Mouse (Mus musculus) Patski (cell line): Measurements from ENCODE around the gene Emc9. TPM values are rescaled to one million over a fixed set of nuclear protein-coding genes. Genes with fewer than 3 reads are reported as not detected.

ENCODE experiments used
- ATAC-seq: fragments of 100-300 bp; one replicate; pipeline ENCODE4 v1.8.0; 2021
- CTCF ChIA-PET: fragments of 350-600 bp; sonication (Branson Sonifier 250); formaldehyde crosslinking; loops from one replicate; lab custom pipeline; 2022; ENCODE audit warnings: inconsistent platforms; lab: Charles Lee
- POLR2A ChIA-PET: fragments of 350-600 bp; sonication (Branson Sonifier 250); formaldehyde crosslinking; loops from one replicate; lab custom pipeline; 2022; ENCODE audit warnings: antibody characterized with exemption, inconsistent platforms; lab: Charles Lee
- DNase-seq: peaks from one replicate; pipeline ENCODE4 v3.0.0-alpha.2; 2011; ENCODE audit warnings: low read depth, low spot score
- H3K27me3 ChIP-seq: fragments of 371-371 bp; one replicate; pipeline ENCODE4 v1.5.1; 2021
- CTCF ChIP-seq: fragments of 100-300 bp; IDR thresholded peaks from one replicate; pipeline ENCODE4 v1.5.1; 2021
- in situ Hi-C: fragments of 300-500 bp; cut with MboI; formaldehyde crosslinking; loops from 3 replicates; pipeline ENCODE4 v1.11.1; 2018; ENCODE audit warnings: low pct_unique_long_range_greater_than_20kb, mixed read lengths
- polyA plus RNA-seq: library from polyadenylated mRNA; unstranded; gene quantifications from one replicate; pipeline ENCODE4 v1.2.3, GENCODE M21; 2021

The Emc9 gene
- polyA plus RNA-seq, 1 experiment from 2014 or later: 7.3 TPM

DNA sequence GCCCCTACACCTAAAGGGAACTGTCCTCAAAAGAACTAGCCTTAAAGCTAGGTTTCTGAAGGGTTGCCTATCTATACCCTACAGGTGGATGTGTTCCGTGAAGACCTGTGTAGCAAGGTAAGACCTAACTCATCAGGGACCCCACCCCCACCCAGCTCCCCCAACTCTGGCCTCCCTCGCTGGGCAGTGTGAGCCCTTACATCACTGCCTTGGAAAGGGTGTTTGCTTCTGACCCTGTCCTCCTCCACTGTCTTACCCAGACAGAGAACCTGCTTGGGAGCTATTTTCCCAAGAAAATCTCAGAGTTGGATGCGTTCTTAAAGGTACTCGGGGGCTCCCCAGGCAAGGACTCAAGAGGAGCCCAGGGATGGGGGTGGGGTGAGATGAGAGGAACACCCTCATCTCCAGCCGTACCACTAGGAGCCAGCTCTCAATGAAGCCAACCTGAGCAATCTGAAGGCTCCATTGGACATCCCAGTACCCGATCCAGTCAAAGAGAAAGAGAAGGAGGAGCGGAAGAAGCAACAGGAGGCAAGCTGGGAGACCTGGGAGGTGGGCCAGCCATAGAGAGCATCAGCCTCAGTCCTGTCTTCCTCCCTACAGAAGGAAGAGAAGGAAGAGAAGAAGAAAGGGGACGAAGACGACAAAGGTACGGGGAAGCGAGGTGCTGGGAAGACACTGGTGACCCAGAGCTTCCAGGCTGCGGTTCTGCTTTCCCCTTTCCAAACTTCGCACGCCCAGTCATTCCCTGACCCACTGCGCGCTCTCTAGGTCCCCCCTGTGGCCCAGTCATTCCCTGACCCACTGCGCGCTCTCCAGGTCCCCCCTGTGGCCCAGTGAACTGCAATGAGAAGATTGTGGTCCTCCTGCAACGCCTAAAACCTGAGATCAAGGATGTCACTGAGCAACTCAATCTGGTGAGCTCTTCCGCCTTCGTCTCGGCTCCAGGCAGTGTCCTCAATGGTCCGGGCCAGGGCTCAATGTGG is 5.3 kb downstream of the Emc9 start:
- no peaks in the 10 kb centered on the region for H3K27me3 ChIP-seq
- POLR2A ChIA-PET: interaction anchor here (0.6 to 4.5 kb wide), 3 partner anchors 11 to 1087 kb away, joined by 3 to 19 read pairs (median 7); partner anchors contain the start of genes A730061H03Rik, Dcaf11, Psme2 and Rnf31
- CTCF ChIA-PET: no interaction called here
- no peak for TF ChIP-seq CTCF
- in situ Hi-C loops: loop anchor here (25.0 kb wide), 1 partner anchor 693 kb away; the partner anchor contains the start of genes Bcl2l2, Gm20521, Pabpn1 and Ppp1r3e
- DNase-seq: no peak
- no peak for ATAC-seq

- ATAC-seq (peak; percentile 26), DNase-seq (no peak)
- TF ChIP-seq CTCF: no peak
- in situ Hi-C loops: loop anchor here (25.0 kb wide), 1 partner anchor 691 kb away; the partner anchor contains the start of genes Bcl2l2, Gm20521, Pabpn1 and Ppp1r3e
- no peaks in the 10 kb centered on the region for H3K27me3 ChIP-seq
- CTCF ChIA-PET: interaction anchor here (1.4 to 1.9 kb wide), 3 partner anchors 12 to 22 kb away, joined by 3 to 11 read pairs (median 8); partner anchors contain the start of gene Psme2
- POLR2A ChIA-PET: interaction anchor here (0.6 to 4.5 kb wide), 3 partner anchors 12 to 1088 kb away, joined by 3 to 19 read pairs (median 7); partner anchors contain the start of genes A730061H03Rik, Dcaf11, Psme2 and Rnf31
Observed at GRCm38 (mm10) chr14:55578668-55579269, 6.3 kb downstream of the Emc9 start.

DNA sequence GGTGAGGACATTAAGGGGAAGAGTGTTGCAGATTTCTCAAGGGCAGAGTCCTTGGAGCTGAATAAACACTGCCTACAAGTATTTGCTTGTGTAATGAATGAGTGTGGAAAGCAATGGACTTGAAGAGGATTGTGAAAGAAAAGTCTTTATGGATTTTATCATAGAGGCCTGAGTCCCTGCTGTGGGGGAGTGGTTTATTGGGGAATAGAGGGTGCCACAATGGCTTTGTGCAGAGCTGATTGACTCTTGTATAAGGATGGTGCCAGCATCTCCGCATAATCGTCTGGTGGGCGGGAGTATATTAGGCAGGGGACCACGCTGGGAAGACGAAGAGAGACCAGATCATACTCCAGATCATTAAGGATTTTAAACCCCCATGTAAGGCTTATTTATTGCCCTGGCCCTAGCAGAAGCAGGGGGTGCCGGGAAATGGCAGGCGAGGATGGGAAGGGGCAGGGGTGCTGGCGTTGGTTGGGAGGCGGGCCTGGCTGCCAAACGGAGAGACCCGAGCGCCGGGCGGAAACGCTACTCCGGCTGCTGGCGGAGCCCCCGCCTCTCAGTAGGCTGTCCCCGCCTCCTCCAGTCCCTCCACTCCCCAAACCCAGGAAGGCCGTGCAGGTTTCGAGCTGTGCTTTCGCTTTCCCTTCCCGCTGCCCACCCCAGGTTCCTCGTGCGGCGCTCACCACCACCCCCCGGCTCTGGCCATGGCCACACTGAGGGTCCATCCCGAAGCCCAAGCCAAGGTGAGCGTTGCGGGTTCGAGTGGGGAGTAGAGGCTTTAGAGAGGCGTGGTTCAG is 7.0 kb downstream of the Emc9 start, which contains the start of gene Psme1:
Psme1 (plus strand) TSS at position 253 of the 797 bp plus-strand sequence.
- POLR2A ChIA-PET: interaction anchor here (2.0 to 4.5 kb wide), 2 partner anchors 13 to 17 kb away, joined by 7 to 19 read pairs; partner anchors contain the start of genes A730061H03Rik, Dcaf11, Psme2 and Rnf31
- CTCF ChIA-PET: interaction anchor here (1.4 to 1.9 kb wide), 3 partner anchors 12 to 22 kb away, joined by 3 to 11 read pairs (median 8); partner anchors contain the start of gene Psme2
- ATAC-seq: peak; percentile 84
- no peak for TF ChIP-seq CTCF
- no peaks in the 10 kb centered on the region for H3K27me3 ChIP-seq
- no peak for DNase-seq
- in situ Hi-C loops: loop anchor here (25.0 kb wide), 1 partner anchor 691 kb away; the partner anchor contains the start of genes Bcl2l2, Gm20521, Pabpn1 and Ppp1r3e

- no peak for TF ChIP-seq CTCF
- H3K27me3 ChIP-seq: no peaks in the 10 kb centered on the region
- no peak for DNase-seq
- no peak for ATAC-seq
- CTCF ChIA-PET: interaction anchor here (1.2 kb wide), 1 partner anchor 79 kb away, joined by 3 read pairs; no protein-coding TSS in a partner anchor
- in situ Hi-C loops: loop anchor here (25.0 kb wide), 1 partner anchor 689 kb away; the partner anchor contains the start of genes Bcl2l2, Gm20521, Pabpn1 and Ppp1r3e
- POLR2A ChIA-PET: interaction anchor here (4.5 kb wide), 1 partner anchor 15 kb away, joined by 19 read pairs; the partner anchor contains the start of genes A730061H03Rik and Dcaf11
Observed at GRCm38 (mm10) chr14:55576376-55576775, 8.7 kb downstream of the Emc9 start.

DNA sequence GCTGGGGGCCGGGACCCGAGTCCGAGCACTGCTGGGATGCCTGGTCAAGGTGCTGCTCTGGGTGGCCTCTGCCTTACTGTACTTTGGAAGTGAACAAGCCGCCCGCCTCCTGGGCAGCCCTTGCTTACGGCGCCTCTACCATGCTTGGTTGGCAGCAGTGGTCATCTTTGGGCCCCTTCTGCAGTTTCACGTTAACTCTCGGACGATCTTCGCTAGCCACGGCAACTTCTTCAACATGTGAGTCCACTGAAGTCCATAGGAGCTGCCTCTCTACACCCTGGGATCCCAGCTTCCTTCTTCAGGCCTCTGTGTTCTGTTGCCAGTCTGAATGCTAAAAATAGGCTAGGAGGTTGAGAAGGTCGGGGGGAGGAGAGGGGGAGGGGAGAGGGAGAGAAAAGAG is 9.4 kb downstream of the Emc9 start:
- ATAC-seq: no peak
- no peak for TF ChIP-seq CTCF
- in situ Hi-C loops: loop anchor here (25.0 kb wide), 1 partner anchor 688 kb away; the partner anchor contains the start of genes Bcl2l2, Gm20521, Pabpn1 and Ppp1r3e
- no peak for DNase-seq
- CTCF ChIA-PET: interaction anchor here (1.2 kb wide), 1 partner anchor 78 kb away, joined by 3 read pairs; no protein-coding TSS in a partner anchor
- POLR2A ChIA-PET: interaction anchor here (4.5 kb wide), 1 partner anchor 15 kb away, joined by 19 read pairs; the partner anchor contains the start of genes A730061H03Rik and Dcaf11
- no peaks in the 10 kb centered on the region for H3K27me3 ChIP-seq

DNA sequence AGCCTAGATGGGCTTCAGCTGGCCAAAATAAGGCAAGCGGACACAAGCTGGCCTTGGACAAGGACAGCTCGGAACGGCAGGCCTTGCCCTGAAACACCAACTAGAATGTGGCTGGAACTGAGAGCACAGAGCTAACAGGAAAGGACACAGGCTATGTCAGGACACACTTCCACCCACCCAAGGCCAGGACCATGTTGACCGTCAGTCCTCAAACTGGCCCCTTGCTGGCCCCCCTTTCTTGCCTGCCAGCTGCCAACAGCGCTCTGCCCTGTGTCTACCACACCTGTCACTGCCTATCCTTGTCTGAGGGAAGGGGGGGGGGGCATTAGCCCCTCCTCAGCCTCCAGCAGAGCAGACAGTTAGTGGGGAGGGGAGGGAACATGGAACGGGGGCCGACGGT is 9.8 kb downstream of the Emc9 start, which contains the start of gene Fitm1:
Fitm1 (plus strand) TSS at position 316 of the 400 bp plus-strand sequence.
- ATAC-seq: no peak

DNA sequence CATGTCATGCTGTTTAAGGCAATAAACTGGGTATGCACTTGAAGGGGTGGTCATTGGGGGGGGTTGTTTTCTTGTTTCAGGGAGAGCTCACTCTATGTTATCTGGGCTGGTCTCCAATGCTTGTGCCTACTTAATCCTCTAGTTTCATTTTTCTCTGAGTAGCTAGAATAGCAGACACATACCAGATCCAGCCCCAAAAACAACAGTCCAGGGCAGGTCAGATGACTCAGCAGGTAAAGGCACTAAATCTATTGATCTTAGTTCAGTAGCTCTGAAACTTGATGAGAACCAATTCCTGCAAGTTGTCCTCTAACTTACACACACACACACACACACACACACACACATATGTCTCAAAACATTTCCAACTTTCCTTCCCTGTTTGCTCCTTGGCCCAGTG is 13.3 kb downstream of the Emc9 start:
- DNase-seq: no peak
- in situ Hi-C loops: no loop called here
- no peaks in the 10 kb centered on the region for H3K27me3 ChIP-seq
- POLR2A ChIA-PET: interaction anchor here (0.8 to 1.5 kb wide), 2 partner anchors 10 to 18 kb away, joined by 3 read pairs; no protein-coding TSS in a partner anchor
- no peak for ATAC-seq
- CTCF ChIA-PET: interaction anchor here (0.8 kb wide), 1 partner anchor 14 kb away, joined by 3 read pairs; no protein-coding TSS in a partner anchor
- TF ChIP-seq CTCF: no peak

More for the DNA sequence above, 9.8 kb downstream of the Emc9 start, which contains the start of gene Fitm1:
- no peak for DNase-seq
- CTCF ChIA-PET: interaction anchor here (1.1 to 1.2 kb wide), 2 partner anchors 13 to 78 kb away, joined by 3 to 5 read pairs; no protein-coding TSS in a partner anchor
- POLR2A ChIA-PET: no interaction called here
- no peaks in the 10 kb centered on the region for H3K27me3 ChIP-seq
- in situ Hi-C loops: loop anchor here (25.0 kb wide), 1 partner anchor 688 kb away; the partner anchor contains the start of genes Bcl2l2, Gm20521, Pabpn1 and Ppp1r3e
- TF ChIP-seq CTCF: no peak

DNA sequence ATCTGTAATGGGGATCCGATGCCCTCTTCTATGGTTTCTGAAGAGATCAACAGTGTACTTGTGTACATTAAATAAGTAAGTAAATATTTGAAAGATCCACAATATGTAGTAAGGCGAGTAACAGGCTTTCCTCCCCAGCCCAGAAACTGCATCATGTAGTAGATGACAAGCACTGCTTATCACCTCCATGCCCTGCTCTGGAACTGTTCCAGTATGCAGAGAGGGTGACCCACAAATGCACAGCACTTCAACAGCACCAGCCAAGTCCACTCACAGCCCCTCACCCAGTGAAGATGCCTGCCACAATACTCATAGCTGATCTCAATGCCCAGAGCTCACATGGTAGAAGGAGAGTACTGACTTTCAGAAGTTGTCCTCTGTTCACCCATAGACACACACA is 14.5 kb downstream of the Emc9 start:
- DNase-seq (no peak), ATAC-seq (no peak)
- ChIA-PET POLR2A (no interaction called here), CTCF (no interaction called here)
- no peaks in the 10 kb centered on the region for H3K27me3 ChIP-seq
- TF ChIP-seq CTCF: no peak
- in situ Hi-C loops: no loop called here

DNA sequence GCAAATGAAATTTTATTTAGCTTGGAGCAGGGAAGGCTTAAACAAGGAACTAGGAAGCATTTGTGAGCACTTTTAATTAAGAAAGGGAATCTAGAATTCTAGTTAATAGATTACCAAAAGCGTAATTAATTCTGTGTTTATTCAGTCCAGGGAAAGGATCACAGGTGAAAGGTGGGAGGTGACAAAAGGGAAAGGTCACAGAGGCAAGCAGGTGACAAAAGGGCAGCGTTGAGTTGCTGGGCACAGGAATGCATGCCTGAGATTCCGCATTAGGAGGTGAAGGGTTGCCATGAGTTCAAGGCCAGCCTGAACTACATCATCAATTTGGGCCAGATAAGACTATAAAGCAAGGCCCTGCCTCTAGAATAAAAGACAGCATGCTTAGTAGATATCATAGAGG is 17.6 kb downstream of the Emc9 start:
- no peaks in the 10 kb centered on the region for H3K27me3 ChIP-seq
- POLR2A ChIA-PET: no interaction called here
- ATAC-seq: no peak
- no peak for TF ChIP-seq CTCF
- no peak for DNase-seq
- in situ Hi-C loops: no loop called here
- CTCF ChIA-PET: no interaction called here
